Mouse (Mus musculus) hindbrain, embryonic 10.5 days (tissue): Measurements from ENCODE around the gene B3gnt8. TPM values are rescaled to one million over a fixed set of nuclear protein-coding genes. Genes with fewer than 3 reads are reported as not detected.

Experiments
- DNase-seq: peaks from one replicate; pipeline ENCODE4 v3.0.0-alpha.2; 2017; ENCODE audit warnings: low spot score
- H3K27ac ChIP-seq: fragments of 300-500 bp; sonication (generic); 2 replicates; pipeline ENCODE4 v1.5.1; 2016; ENCODE audit warnings: mild to moderate bottlenecking, moderate library complexity
- H3K27me3 ChIP-seq: fragments of 300-500 bp; sonication (generic); 2 replicates; pipeline ENCODE4 v1.6.1; 2016; ENCODE audit warnings: mild to moderate bottlenecking; ENCODE audit not compliant: poor library complexity, insufficient read depth, severe bottlenecking
- H3K36me3 ChIP-seq: fragments of 300-500 bp; sonication (generic); 2 replicates; pipeline ENCODE4 v1.6.1; 2016; ENCODE audit warnings: mild to moderate bottlenecking, moderate library complexity
- H3K4me1 ChIP-seq: fragments of 300-500 bp; sonication (generic); replicated peaks from 2 replicates; pipeline ENCODE4 v1.6.1; 2016; ENCODE audit warnings: mild to moderate bottlenecking
- H3K4me3 ChIP-seq: fragments of 300-500 bp; sonication (generic); 2 replicates; pipeline ENCODE4 v1.5.1; 2016; ENCODE audit warnings: mild to moderate bottlenecking, moderate library complexity
- H3K9me3 ChIP-seq: fragments of 300-500 bp; sonication (generic); 2 replicates; pipeline ENCODE4 v1.6.1; 2016; ENCODE audit warnings: mild to moderate bottlenecking, moderate library complexity
- WGBS: fragments of 180-500 bp; shearing (Covaris S2); methylation state at CpG from one replicate; pipeline ENCODE4 v1.1.7; 2016; 5-methylcytosine and 5-hydroxymethylcytosine counted together
- polyA plus RNA-seq: library from polyadenylated mRNA; unstranded; fragments of >200 nt; fragmentation: Nextera tagmentation; extraction: Ambion mirVana; gene quantifications from 2 replicates; pipeline ENCODE4 v1.2.1, GENCODE M21; 2016

Gene B3gnt8
- polyA plus RNA-seq, 1 experiment from 2014 or later = 1.8 TPM

DNA sequence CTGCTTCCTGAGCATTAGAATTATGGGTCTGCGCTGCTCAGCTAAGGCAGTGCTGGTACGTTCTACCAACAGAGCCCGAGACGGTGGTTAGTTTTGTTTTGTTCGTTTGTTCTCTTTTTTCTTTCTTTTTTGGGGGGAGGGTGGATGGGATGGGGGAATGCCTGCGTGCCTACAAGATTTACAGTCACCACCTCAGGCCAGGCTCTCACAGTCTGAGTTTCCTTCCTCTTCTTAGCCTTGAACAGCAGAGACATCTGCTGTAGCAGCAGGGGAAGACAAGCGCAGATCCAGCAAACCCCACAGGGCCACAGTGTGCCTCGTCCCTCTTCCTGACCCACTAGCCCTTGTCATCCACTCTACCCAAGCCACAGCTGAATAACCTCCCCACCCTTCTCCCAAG lies 24.8 kb downstream of the B3gnt8 start:
- Histone ChIP-seq H3K4me1 (peaks cover 15% of the 10 kb centered on the region), H3K27me3 (no peaks in the 10 kb centered on the region), H3K9me3 (no peaks in the 10 kb centered on the region), H3K4me3 (no peak overlapping the region), H3K36me3 (no peaks in the 10 kb centered on the region), H3K27ac (no peak overlapping the region)
- WGBS = 91% methylated on average over 8 of the region's 8 CpGs
- no peak for DNase-seq

DNA sequence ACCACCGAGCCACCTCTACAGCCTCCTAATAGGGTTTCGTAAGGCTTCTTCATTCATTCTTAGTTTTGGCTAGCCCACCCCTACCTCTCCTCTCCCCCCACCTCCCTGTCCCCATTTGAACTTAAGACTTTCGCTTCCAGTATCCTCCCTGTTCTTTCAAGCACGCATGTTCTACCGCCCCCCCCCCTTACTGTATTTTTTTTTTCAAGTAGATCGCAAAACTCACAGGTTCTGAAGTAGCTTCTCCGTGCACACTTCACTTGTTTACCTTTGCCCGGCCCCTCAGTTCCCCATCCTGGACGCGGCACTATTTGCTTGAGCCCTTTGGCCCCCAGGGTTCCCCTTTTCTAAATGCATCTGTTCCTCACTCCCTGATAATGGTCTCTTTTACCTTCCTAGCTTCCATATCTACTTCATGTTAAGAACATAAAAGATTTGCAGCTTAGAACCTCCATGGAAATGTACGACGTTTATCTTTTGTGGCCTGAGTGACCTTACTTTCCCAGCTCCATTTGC lies 25.8 kb downstream of the B3gnt8 start:
- no peaks in the 10 kb centered on the region for H3K27me3 ChIP-seq
- DNase-seq = no peak
- no peak overlapping the region for H3K27ac ChIP-seq
- no peak overlapping the region for H3K4me3 ChIP-seq
- 92% methylated on average over 12 of the region's 12 CpGs for WGBS
- no peaks in the 10 kb centered on the region for H3K9me3 ChIP-seq
- no peaks in the 10 kb centered on the region for H3K36me3 ChIP-seq
- H3K4me1 ChIP-seq = peaks cover 19% of the 10 kb centered on the region

DNA sequence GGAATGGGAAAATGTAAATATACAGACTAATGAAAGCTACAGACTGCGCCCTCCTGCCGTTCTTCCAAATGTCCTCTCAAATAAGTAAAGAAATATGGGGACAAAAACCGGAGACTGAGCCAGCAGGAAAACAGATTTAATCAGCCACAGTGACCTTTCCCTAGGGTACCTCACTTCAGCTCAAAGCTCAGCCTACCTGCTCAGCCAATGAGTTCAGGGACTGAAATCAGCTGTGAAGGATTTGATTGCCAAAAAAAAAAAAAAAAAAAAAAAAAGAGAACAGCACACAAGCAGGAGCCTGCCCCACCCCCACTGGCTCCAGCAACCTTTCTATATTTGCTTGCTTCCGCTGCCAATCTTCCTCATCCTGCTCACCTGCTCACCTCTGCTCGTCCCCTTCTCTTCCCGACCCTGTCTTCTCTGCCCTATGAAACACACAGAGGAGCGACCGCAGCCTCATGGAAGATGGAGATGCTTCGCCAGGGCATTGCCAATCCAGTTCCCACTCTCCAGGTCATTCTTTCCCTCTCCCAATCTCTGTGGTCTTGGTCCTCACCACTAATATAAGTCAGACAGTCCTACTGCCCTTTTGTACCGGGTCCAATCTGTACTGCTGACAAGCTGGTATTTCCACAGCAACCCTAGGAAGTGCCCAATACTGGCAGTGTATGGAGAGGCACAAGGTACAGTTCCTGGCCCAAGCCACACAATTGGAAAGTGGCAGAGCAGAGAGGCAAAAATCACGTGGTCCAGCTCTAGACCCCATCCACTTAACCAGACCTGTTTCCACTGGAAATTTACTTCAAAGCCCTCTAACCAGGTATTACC lies 29.4 kb downstream of the B3gnt8 start:
- H3K36me3 ChIP-seq = no peaks in the 10 kb centered on the region
- H3K9me3 ChIP-seq = no peaks in the 10 kb centered on the region
- H3K4me1 ChIP-seq = peaks cover 22% of the 10 kb centered on the region
- H3K27me3 ChIP-seq = no peaks in the 10 kb centered on the region
- H3K27ac ChIP-seq = no peak overlapping the region
- no peak overlapping the region for H3K4me3 ChIP-seq
- no peak for DNase-seq
- 80% methylated on average over 11 of the region's 11 CpGs for WGBS

DNA sequence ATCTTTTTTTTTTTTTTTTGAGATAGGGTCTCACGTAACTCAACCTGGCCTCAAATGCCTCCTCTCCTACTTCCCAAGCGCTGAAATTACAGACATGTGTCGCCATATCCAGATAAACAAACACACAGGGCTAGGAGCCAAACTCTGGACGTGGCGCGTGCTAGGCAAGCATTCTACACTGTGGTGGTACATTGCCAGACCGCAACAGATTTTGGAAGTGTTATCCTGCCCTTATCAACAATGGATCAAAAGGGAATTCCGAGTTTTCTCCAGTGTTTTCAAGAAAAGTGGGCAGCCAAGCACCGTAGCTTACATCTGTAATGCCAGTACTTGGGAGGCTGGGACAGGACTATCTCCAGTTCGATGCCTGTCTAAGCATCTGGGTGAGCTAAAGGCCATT lies 31.3 kb downstream of the B3gnt8 start:
- WGBS = 41% methylated on average over 10 of the region's 10 CpGs
- Histone ChIP-seq H3K27me3 (no peaks in the 10 kb centered on the region), H3K36me3 (peaks cover 10% of the 10 kb centered on the region), H3K4me1 (peaks cover 22% of the 10 kb centered on the region), H3K4me3 (peak overlapping the region; percentile 76), H3K27ac (peak overlapping the region; percentile 93; the same call in 1 of the 2 replicates), H3K9me3 (no peaks in the 10 kb centered on the region)
- no peak for DNase-seq

DNA sequence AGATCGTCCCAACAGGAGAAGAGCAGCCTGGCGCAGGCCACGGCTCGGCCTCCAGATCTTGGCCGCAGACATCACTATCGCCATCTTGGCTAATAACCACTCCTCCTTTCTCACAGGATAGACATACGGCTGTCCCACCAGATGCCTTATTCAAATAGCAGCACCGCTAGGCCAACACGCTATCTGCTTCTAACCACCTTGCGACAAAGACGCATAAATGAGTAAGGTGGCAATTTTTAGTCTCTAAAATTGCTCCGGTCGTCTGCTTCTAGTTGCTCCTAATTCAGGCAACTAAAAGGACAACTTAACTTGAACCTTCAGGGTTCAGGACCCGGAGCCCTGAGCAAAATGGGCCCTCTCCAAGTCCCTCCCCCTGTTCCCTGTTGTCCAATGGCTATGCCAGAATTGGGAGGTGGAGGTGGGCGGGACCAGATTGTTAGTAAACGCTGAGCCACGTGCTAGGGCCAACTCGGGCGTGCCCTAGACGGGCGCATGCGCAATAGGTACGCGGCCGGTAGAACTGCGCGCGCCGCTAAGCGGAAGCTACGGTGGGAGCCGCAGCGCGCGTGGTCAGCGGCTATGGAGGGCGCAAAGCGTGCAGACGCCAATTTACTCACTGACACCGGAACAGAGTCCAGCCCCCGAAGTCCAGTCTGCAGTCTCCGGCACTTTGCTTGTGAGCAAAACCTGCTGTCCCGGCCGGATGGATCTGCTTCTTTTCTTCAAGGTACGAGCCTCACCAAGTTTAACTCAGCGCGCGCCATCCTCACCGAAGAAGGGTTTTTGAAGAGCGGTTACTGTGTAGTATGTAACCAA lies 32.4 kb downstream of the B3gnt8 start, which contains the start of the genes Bckdha and Exosc5:
Gene Bckdha, minus strand, starts transcription at position 325 of the 816 bp plus-strand sequence.
Gene Exosc5, plus strand, starts transcription at position 508 of the 816 bp plus-strand sequence.
- H3K27ac ChIP-seq = peak within 1 kb of the TSS; percentile 93
- H3K9me3 ChIP-seq = no peaks in the 10 kb centered on the region
- under 1% methylated on average over 50 of the region's 50 CpGs for WGBS
- DNase-seq = peak; percentile 99
- no peaks in the 10 kb centered on the region for H3K27me3 ChIP-seq
- peaks cover 22% of the 10 kb centered on the region for H3K4me1 ChIP-seq
- H3K36me3 ChIP-seq = peaks cover 21% of the 10 kb centered on the region
- peak within 1 kb of the TSS; percentile 76 for H3K4me3 ChIP-seq

DNA sequence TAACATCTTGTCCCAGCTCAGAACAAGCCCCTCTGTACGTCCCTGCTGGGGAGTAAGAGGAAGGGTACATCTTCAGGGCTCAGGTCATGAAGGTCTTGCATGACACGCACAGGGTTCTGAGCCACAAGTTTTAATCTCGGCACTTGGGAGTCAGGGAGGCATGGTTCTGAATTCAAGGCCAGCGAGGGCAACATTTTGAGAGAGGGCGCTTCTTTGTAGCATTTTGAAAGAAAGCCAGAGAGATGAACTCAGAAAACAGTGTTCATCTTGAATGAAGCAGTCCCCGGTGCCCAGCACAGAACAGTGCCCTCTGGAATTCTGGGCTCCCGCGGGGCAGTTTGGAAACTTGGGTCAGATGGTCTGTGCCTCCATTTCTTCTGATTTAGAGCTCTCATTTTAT lies 39.9 kb downstream of the B3gnt8 start:
- Histone ChIP-seq H3K27ac (no peak overlapping the region), H3K4me3 (no peak overlapping the region), H3K27me3 (no peaks in the 10 kb centered on the region), H3K9me3 (no peaks in the 10 kb centered on the region), H3K36me3 (peaks cover 79% of the 10 kb centered on the region), H3K4me1 (no peaks in the 10 kb centered on the region)
- 93% methylated on average over 8 of the region's 8 CpGs for WGBS
- DNase-seq = no peak

DNA sequence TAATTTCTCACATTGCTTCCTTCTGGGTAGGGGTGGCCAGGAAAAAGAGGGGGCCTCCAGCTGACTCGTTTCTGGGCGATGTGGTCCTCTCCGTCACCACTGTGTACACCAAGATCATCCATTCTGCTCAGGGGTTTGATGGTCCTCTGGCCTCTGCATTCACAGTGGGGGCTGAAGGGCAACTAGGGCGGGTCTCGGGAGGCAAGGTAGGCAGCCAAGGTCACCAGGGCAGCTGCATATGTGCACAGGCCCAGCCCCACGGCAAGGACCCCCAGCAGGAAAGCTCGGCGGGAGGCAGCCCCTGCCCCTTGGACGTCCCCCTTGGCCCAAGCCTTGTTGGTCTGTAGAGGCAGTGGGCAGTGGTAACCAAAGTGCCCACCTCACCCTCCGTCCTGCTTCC lies 42.7 kb downstream of the B3gnt8 start:
- H3K4me1 ChIP-seq = no peaks in the 10 kb centered on the region
- WGBS = 88% methylated on average over 10 of the region's 10 CpGs
- H3K27me3 ChIP-seq = peaks cover 11% of the 10 kb centered on the region
- H3K27ac ChIP-seq = no peak overlapping the region
- H3K9me3 ChIP-seq = peaks cover 3% of the 10 kb centered on the region; the same call in 1 of the 2 replicates
- peaks cover 58% of the 10 kb centered on the region for H3K36me3 ChIP-seq
- DNase-seq = no peak
- no peak overlapping the region for H3K4me3 ChIP-seq

DNA sequence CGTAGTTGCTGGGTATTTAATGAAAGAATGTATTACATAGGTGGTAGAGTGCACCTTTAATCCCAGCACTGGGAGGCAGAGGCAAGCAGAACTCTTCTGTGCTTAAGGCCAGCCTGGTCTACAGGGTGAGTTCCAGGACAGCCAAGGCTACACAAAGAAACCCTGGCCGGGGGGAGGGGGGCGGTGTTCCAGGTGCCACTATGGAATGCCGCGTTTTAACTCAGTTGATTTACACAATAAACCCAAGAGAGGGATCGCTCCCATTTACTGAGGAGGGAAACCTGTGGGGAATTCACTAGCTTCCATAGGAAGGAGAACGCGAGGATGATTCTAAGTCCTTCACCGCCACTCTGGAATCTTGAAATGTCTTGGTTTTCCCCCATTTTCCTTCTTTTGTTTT lies 43.2 kb downstream of the B3gnt8 start:
- H3K9me3 ChIP-seq = peaks cover 3% of the 10 kb centered on the region; the same call in 1 of the 2 replicates
- no peak overlapping the region for H3K27ac ChIP-seq
- peaks cover 53% of the 10 kb centered on the region for H3K36me3 ChIP-seq
- DNase-seq = no peak
- peaks cover 16% of the 10 kb centered on the region for H3K27me3 ChIP-seq
- WGBS = 80% methylated on average over 9 of the region's 9 CpGs
- peaks cover 3% of the 10 kb centered on the region for H3K4me1 ChIP-seq
- H3K4me3 ChIP-seq = no peak overlapping the region

DNA sequence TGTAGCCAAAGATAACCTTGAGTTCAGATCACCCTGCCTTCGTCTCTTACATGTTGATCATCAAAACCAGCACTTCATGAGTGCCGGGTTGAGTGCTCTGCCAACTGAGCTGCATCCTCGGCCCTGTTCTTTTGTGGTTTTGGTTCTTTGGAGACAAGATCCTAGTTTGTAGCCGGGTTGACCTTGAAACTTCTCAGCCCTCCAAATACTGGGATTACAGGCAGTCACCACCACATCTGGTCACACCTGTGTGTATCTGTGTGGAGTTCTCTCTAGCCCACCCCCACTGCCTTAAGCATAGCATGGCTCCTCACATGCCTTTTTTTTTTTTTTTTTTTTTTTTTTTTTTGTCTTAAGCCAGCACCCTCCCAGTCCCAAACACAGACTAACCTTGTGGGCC lies 43.6 kb downstream of the B3gnt8 start:
- 88% methylated on average over 4 of the region's 4 CpGs for WGBS
- no peak for DNase-seq
- no peak overlapping the region for H3K27ac ChIP-seq

DNA sequence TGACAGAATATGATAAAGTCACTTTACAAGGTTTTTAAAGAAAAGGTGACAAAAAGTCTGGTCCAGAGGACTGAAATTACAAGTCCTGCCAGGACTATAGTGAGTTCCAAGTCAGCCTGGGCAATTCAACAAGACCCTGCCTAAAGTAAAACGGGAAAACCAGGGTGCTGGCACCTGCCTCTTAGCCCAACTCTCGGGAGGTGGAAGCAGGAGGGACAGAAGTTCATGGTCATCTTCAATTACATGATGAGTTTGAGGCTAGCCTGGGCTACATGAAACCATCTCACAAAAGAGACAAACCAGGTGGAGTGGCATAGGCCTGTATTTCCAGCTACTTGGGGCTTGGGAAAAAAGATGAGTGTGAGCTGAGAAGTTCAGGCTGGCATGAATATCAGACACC lies 45.2 kb downstream of the B3gnt8 start:
- Histone ChIP-seq H3K36me3 (peaks cover 33% of the 10 kb centered on the region), H3K4me3 (no peak overlapping the region), H3K4me1 (peaks cover 8% of the 10 kb centered on the region), H3K27me3 (peaks cover 37% of the 10 kb centered on the region), H3K27ac (no peak overlapping the region), H3K9me3 (peaks cover 3% of the 10 kb centered on the region; the same call in 1 of the 2 replicates)
- DNase-seq = no peak
- 75% methylated on average over 2 of the region's 2 CpGs for WGBS

More for the DNA sequence above, 43.6 kb downstream of the B3gnt8 start:
- Histone ChIP-seq H3K4me3 (no peak overlapping the region), H3K36me3 (peaks cover 49% of the 10 kb centered on the region), H3K9me3 (peaks cover 3% of the 10 kb centered on the region; the same call in 1 of the 2 replicates), H3K27me3 (peaks cover 21% of the 10 kb centered on the region), H3K4me1 (peaks cover 7% of the 10 kb centered on the region)

DNA sequence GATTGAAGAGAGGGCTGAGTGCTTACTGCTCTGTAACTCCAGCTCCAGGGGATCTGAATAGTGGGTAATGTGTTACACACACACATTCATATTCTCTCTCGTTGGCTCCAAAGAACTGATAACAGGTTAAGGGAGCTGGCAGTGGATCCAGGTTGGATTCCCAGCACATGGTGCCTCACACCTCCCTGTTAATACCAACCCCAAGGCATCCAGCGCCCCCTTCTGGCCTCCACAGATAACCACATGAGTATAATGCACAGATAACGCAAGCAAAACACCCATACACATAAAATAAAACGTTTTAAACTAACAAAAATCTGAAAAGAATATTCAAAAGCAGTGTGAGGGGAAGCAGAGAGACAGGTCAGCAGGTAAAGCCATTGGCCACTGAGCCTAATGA lies 46.0 kb downstream of the B3gnt8 start:
- WGBS = 49% methylated on average over 4 of the region's 4 CpGs
- H3K9me3 ChIP-seq = peaks cover 3% of the 10 kb centered on the region; the same call in 1 of the 2 replicates
- DNase-seq = no peak

DNA sequence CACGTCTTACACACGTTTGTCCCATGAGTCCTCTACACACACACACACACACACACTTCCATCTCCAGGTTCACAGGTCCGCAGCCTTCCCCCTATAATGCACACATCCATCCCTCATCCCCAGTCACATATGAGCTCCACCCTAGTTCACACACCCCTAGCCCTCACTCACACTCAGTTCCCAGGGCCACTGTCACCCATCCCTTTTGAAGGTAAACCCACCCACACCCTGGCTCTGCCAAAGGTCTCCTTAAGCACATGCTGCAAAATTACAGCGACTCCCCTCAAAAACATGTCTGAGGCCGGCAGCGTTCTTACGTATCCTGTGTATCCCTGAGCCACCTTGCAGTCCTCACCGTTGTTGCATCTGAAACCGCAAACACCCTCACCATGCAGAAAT lies 47.8 kb downstream of the B3gnt8 start:
- Histone ChIP-seq H3K4me3 (peak overlapping the region; percentile 46), H3K36me3 (peaks cover 7% of the 10 kb centered on the region), H3K27me3 (peaks cover 56% of the 10 kb centered on the region), H3K4me1 (peaks cover 8% of the 10 kb centered on the region), H3K9me3 (peaks cover 3% of the 10 kb centered on the region; the same call in 1 of the 2 replicates), H3K27ac (no peak overlapping the region)
- 25% methylated on average over 9 of the region's 9 CpGs for WGBS
- no peak for DNase-seq

More for the DNA sequence above, 46.0 kb downstream of the B3gnt8 start:
- Histone ChIP-seq H3K27me3 (peaks cover 40% of the 10 kb centered on the region), H3K4me3 (no peak overlapping the region), H3K4me1 (peaks cover 8% of the 10 kb centered on the region), H3K27ac (no peak overlapping the region), H3K36me3 (peaks cover 25% of the 10 kb centered on the region)
